In the genomic region with DNA sequence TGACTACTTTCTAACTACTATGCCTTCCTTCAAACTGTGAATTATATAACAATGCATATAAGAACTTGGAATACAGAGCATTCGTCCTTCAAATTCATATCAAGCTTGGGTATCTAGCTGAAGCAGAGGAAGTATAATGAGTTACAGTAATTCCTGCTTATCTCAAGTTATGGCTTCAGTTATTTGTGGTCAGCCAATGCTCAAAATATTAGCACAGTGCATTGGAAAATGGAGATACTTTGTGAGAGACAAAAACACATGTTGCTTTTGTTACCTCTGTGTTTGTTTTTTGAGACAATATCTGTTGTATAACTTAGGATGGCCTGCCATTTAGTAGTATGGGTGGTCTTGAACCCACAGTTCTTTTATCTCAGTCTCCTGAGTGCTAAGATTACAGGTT, we compare ENCODE assay signal across 28 mouse cellular contexts. TPM values are rescaled to one million over a fixed set of nuclear protein-coding genes. Genes with fewer than 3 reads are reported as not detected.
DNase-seq lines count a peak whose midpoint lies in the region; ATAC-seq and TF ChIP-seq lines count a peak whose summit lies in the region.
"Had no signal": no experiment of that assay in that cellular context is flagged by ENCODE, and none has a peak within 500 bp of the region (broad histone marks: within the 10 kb centered on the region; RNA-seq: fewer than 3 reads in every experiment).

No protein-coding gene starts in this region.

- no peak overlapping the region for H3K27ac ChIP-seq in MEL (ENCODE audit: control insufficient read depth, low read depth, low read length)
- H3K27ac ChIP-seq in intestine, postnatal 0 days (ENCODE audit: low read depth, low read length): no peak overlapping the region
- H3K27ac ChIP-seq: embryonic facial prominence, embryonic 13.5 days; embryonic facial prominence, embryonic 15.5 days; forebrain, embryonic 10.5 days; forebrain, embryonic 12.5 days had no signal

- 44% methylated on average over 1 of the region's 1 CpGs for WGBS in intestine, postnatal 0 days

- peaks cover 0 to 10% of the 10 kb centered on the region in 2 experiments; a peak in 2 of 4 replicates for H3K36me3 ChIP-seq in MEL (ENCODE audit: control insufficient read depth in 1 of 2, insufficient read depth in 2 of 2, low read length in 2 of 2)
- H3K36me3 ChIP-seq in intestine, postnatal 0 days (ENCODE audit: control insufficient read depth, insufficient read depth): no peaks in the 10 kb centered on the region
- H3K36me3 ChIP-seq: embryonic facial prominence, embryonic 15.5 days; forebrain, embryonic 10.5 days; G1E had no signal

- TF ChIP-seq EP300 in MEL (IDR thresholded peaks at IDR 0.05; ENCODE audit: low read depth in 1 of 2, low read length in 2 of 2): peak; percentile 77

- 0 out of 2 replicates have a peak, but pooled peaks have one; percentile 32 for ATAC-seq in common myeloid progenitor, adult 5-6 weeks (replicated peaks; ENCODE audit: low read depth, poor library complexity, severe bottlenecking)
- ATAC-seq in megakaryocyte-erythroid progenitor cell, adult 5-6 weeks (replicated peaks; ENCODE audit: low FRiP score, low TSS enrichment, poor library complexity, severe bottlenecking): 0 out of 2 replicates have a peak, but pooled peaks have one; percentile 50
- ATAC-seq in intestine, postnatal 0 days: no peak
- ATAC-seq: activated CD4-positive, CD25-positive, alpha-beta regulatory T cell, adult 4 months; CD4-positive, CD25-positive, alpha-beta regulatory T cell, adult 4 months; forebrain, embryonic 14.5 days; forebrain, embryonic 16.5 days; Patski had no signal

- no peak overlapping the region for H3K4me3 ChIP-seq in MEL (ENCODE audit: control insufficient read depth in 1 of 2, insufficient read depth in 1 of 2, low read depth in 2 of 2, low read length in 2 of 2)
- H3K4me3 ChIP-seq in intestine, postnatal 0 days (ENCODE audit: low read depth, low read length): no peak overlapping the region
- H3K4me3 ChIP-seq: embryonic facial prominence, embryonic 13.5 days; embryonic facial prominence, embryonic 15.5 days; erythroblast, embryonic 14.5 days; forebrain, embryonic 10.5 days; forebrain, embryonic 12.5 days had no signal

- TF ChIP-seq RAD21 in MEL (IDR thresholded peaks at IDR 0.05; ENCODE audit: low read depth, low read length): no peak

- TF ChIP-seq POLR2A in MEL (IDR thresholded peaks at IDR 0.05; ENCODE audit: control insufficient read depth in 1 of 2, insufficient read depth in 1 of 2, low read depth in 1 of 2, low read length in 2 of 2, poor library complexity in 1 of 2): no peak

- peak; percentile 37 for DNase-seq in MEL (ENCODE audit: low read depth, low spot score)
- DNase-seq in urinary bladder, adult 18-20 months (ENCODE audit: low spot score in 2 of 2): no peak
- no peak for DNase-seq in retina, postnatal 1 day
- DNase-seq: adrenal gland, adult 8-10 months; adrenal gland, postnatal 25 days; B cell, adult 2 months; cerebellum, adult 11 months; cerebellum, adult 18-20 months; cerebellum, adult 8-10 months; cerebellum, adult 9-11 months; cerebellum, postnatal 14 days; cerebellum, postnatal 36 days; embryo, embryonic 11 days had no signal

- peaks cover 0 to 12% of the 10 kb centered on the region in 2 experiments; a peak in 2 of 4 replicates for H3K4me1 ChIP-seq in MEL (ENCODE audit: control insufficient read depth in 1 of 2, insufficient read depth in 2 of 2, low read length in 2 of 2)
- H3K4me1 ChIP-seq in intestine, postnatal 0 days (replicated peaks; ENCODE audit: control insufficient read depth, insufficient read depth, low read length): no peaks in the 10 kb centered on the region; the same call in 1 of the 2 replicates
- H3K4me1 ChIP-seq: forebrain, embryonic 10.5 days; forebrain, embryonic 12.5 days had no signal

- H3K9ac ChIP-seq in MEL (ENCODE audit: control insufficient read depth, low read depth, low read length, poor library complexity, severe bottlenecking): no peak overlapping the region
- no peak overlapping the region for H3K9ac ChIP-seq in intestine, postnatal 0 days (ENCODE audit: low read depth, low read length)
- H3K9ac ChIP-seq: embryonic facial prominence, embryonic 13.5 days; embryonic facial prominence, embryonic 15.5 days; forebrain, embryonic 12.5 days had no signal

- H3K27me3 ChIP-seq in MEL (ENCODE audit: control insufficient read depth in 1 of 2, insufficient read depth in 2 of 2, low read length in 2 of 2): no peaks in the 10 kb centered on the region
- no peaks in the 10 kb centered on the region for H3K27me3 ChIP-seq in intestine, postnatal 0 days (replicated peaks; ENCODE audit: control insufficient read depth, insufficient read depth, low read length)
- H3K27me3 ChIP-seq: CH12.LX; embryonic facial prominence, embryonic 13.5 days; embryonic facial prominence, embryonic 15.5 days; forebrain, embryonic 12.5 days; Patski had no signal

- TF ChIP-seq CTCF in MEL (IDR thresholded peaks at IDR 0.05 in 2 of 3, conservative IDR thresholded peaks at IDR 0.05 in 1 of 3; ENCODE audit: control insufficient read depth in 1 of 3, insufficient read depth in 1 of 3, low read depth in 2 of 3, low read length in 3 of 3, poor library complexity in 1 of 3, severe bottlenecking in 1 of 3): no peak
- no peak for TF ChIP-seq CTCF in intestine, postnatal 0 days (IDR thresholded peaks at IDR 0.05; ENCODE audit: low read depth)

- no peaks in the 10 kb centered on the region for H3K9me3 ChIP-seq in MEL (replicated peaks; ENCODE audit: insufficient read depth, low read length)
- H3K9me3 ChIP-seq in intestine, postnatal 0 days (ENCODE audit: control insufficient read depth): no peaks in the 10 kb centered on the region
- H3K9me3 ChIP-seq: embryonic facial prominence, embryonic 13.5 days; embryonic facial prominence, embryonic 15.5 days; forebrain, embryonic 10.5 days; forebrain, embryonic 12.5 days; G1E had no signal

- no peak overlapping the region for H3K4me2 ChIP-seq in intestine, postnatal 0 days (replicated peaks; ENCODE audit: low read depth)
- H3K4me2 ChIP-seq: embryonic facial prominence, embryonic 13.5 days; embryonic facial prominence, embryonic 15.5 days; forebrain, embryonic 12.5 days had no signal

- H3K79me2 ChIP-seq in MEL (ENCODE audit: control insufficient read depth, insufficient read depth, low read length, poor library complexity): no peaks in the 10 kb centered on the region

TF ChIP-seq in MEL, 35 proteins besides CTCF, POLR2A, EP300 and RAD21:
- TF ChIP-seq SMC3 (IDR thresholded peaks at IDR 0.05; ENCODE audit: low read depth, low read length) (no peak), MAX (IDR thresholded peaks at IDR 0.05; ENCODE audit: low read length) (no peak), ETS1 (IDR thresholded peaks at IDR 0.05; ENCODE audit: low read depth, low read length) (no peak), MYC (IDR thresholded peaks at IDR 0.05; ENCODE audit: low read depth, low read length) (0 out of 2 replicates have a peak, but pooled peaks have one; percentile 9), KAT2A (conservative IDR thresholded peaks at IDR 0.05; ENCODE audit: low read depth, low read length) (no peak), MYB (IDR thresholded peaks at IDR 0.05; ENCODE audit: low read depth, low read length) (peak; percentile 30; the same call in 1 of the 2 replicates), GATA1 (IDR thresholded peaks at IDR 0.05; ENCODE audit: low read depth, low read length) (peak; percentile 46), SIN3A (IDR thresholded peaks at IDR 0.05; ENCODE audit: low read length) (no peak), MEF2A (IDR thresholded peaks at IDR 0.05; ENCODE audit: extremely low read depth, insufficient replicate concordance, low read depth, low read length, poor library complexity, severe bottlenecking) (no peak), HCFC1 (IDR thresholded peaks at IDR 0.05; ENCODE audit: low read depth, low read length) (no peak), ZKSCAN1 (IDR thresholded peaks at IDR 0.05; ENCODE audit: low read depth, low read length) (no peak), CHD1 (IDR thresholded peaks at IDR 0.05; ENCODE audit: low read depth, low read length) (no peak), POLR2AphosphoS2 (IDR thresholded peaks at IDR 0.05; ENCODE audit: low read length) (no peak), TCF12 (IDR thresholded peaks at IDR 0.05; ENCODE audit: low read depth, low read length) (peak; percentile 35; the same call in 1 of the 2 replicates)
TF ChIP-seq in MEL: peak in this region for 4.

RNA-seq across cellular contexts. Expression of a gene that starts 30.2 kb away (rescaled TPM):
- total RNA-seq in MEL (2012; rRNA removed): 5.4 and 6.0 TPM in 2 replicates
- polyA plus RNA-seq in MEL (2012; ENCODE audit: insufficient read depth in 1 of 2, insufficient read length in 2 of 2, low read depth in 1 of 2, low replicate concordance in 2 of 2, missing spikeins in 1 of 2): 100 to 1,000 TPM in 1 of 2 experiments, 10 to 100 TPM in 1; 15.4 to 312 TPM
- total RNA-seq in common myeloid progenitor, adult 5-6 weeks (2017): 30.8 and 37.4 TPM in 2 replicates
- 35.3 and 42.6 TPM in 2 replicates for total RNA-seq in megakaryocyte-erythroid progenitor cell, adult 5-6 weeks (2014; fragmentation: Nextera tagmentation)
- total RNA-seq in megakaryocyte-erythroid progenitor cell, adult 5-6 weeks (2017): 23.3 and 32.2 TPM in 2 replicates
- polyA plus RNA-seq in intestine, postnatal 0 days (2015; fragmentation: Nextera tagmentation; extraction: Ambion mirVana): 2.7 and 3.2 TPM in 2 replicates

RNA-seq across cellular contexts. Expression of a gene that starts 34.7 kb away (rescaled TPM):
- 0.39 and 0.42 TPM in 2 replicates for total RNA-seq in MEL (2012; rRNA removed)
- polyA plus RNA-seq in MEL (2012; ENCODE audit: insufficient read depth in 1 of 2, insufficient read length in 2 of 2, low read depth in 1 of 2, low replicate concordance in 2 of 2, missing spikeins in 1 of 2): 1 to 10 TPM in 1 of 2 experiments, not detected in 1; 1.8 TPM
- total RNA-seq in common myeloid progenitor, adult 5-6 weeks (2017): 3.4 and 4.7 TPM in 2 replicates
- total RNA-seq in megakaryocyte-erythroid progenitor cell, adult 5-6 weeks (2014; fragmentation: Nextera tagmentation): 0.90 and 1.0 TPM in 2 replicates
- total RNA-seq in megakaryocyte-erythroid progenitor cell, adult 5-6 weeks (2017): 2.0 and 3.5 TPM in 2 replicates
- polyA plus RNA-seq in intestine, postnatal 0 days (2015; fragmentation: Nextera tagmentation; extraction: Ambion mirVana): 0.90 and 1.1 TPM in 2 replicates
- polyA plus RNA-seq: erythroblast, embryonic 14.5 days; G1E had no signal

RNA-seq across cellular contexts. Expression of a gene that starts 58.1 kb away (rescaled TPM):
- total RNA-seq in MEL (2012; rRNA removed): 42.0 and 46.9 TPM in 2 replicates
- polyA plus RNA-seq in MEL (2012; ENCODE audit: insufficient read depth in 1 of 2, insufficient read length in 2 of 2, low read depth in 1 of 2, low replicate concordance in 2 of 2, missing spikeins in 1 of 2): 100 to 1,000 TPM in 1 of 2 experiments, 10 to 100 TPM in 1; 64.0 to 618 TPM
- total RNA-seq in common myeloid progenitor, adult 5-6 weeks (2017): 85.0 and 136 TPM in 2 replicates
- 48.9 and 73.1 TPM in 2 replicates for total RNA-seq in megakaryocyte-erythroid progenitor cell, adult 5-6 weeks (2014; fragmentation: Nextera tagmentation)
- 92.8 and 119 TPM in 2 replicates for total RNA-seq in megakaryocyte-erythroid progenitor cell, adult 5-6 weeks (2017)
- 8.3 and 10.2 TPM in 2 replicates for polyA plus RNA-seq in intestine, postnatal 0 days (2015; fragmentation: Nextera tagmentation; extraction: Ambion mirVana)
